ENCODE assay signal across 32 mouse cellular contexts in genomic region chr10:20818548-20818947, GRCm38 (mm10).
DNase-seq lines count a peak whose midpoint lies in the region; ATAC-seq and TF ChIP-seq lines count a peak whose summit lies in the region.
"Had no signal": no experiment of that assay in that cellular context is flagged by ENCODE, and none has a peak within 500 bp of the region (broad histone marks: within the 10 kb centered on the region; RNA-seq: fewer than 3 reads in every experiment).

No protein-coding gene starts in this region.

- H3K36me3 ChIP-seq in heart, postnatal 0 days (replicated peaks; ENCODE audit: control insufficient read depth, insufficient read depth, low read length) = no peaks in the 10 kb centered on the region
- no peaks in the 10 kb centered on the region for H3K36me3 ChIP-seq in heart, embryonic 10.5 days
- H3K36me3 ChIP-seq in CH12.LX (replicated peaks in 1 of 2; ENCODE audit: control insufficient read depth in 1 of 2, insufficient read depth in 1 of 2, low read length in 1 of 2) (no peaks in the 10 kb centered on the region), myocyte (ENCODE audit: control insufficient read depth, insufficient read depth) (no peaks in the 10 kb centered on the region)
- H3K36me3 ChIP-seq: embryonic facial prominence, embryonic 12.5 days; embryonic facial prominence, embryonic 15.5 days; forebrain, embryonic 12.5 days; forebrain, embryonic 15.5 days; heart, embryonic 12.5 days; heart, embryonic 15.5 days had no signal

- no peaks in the 10 kb centered on the region for H3K9me3 ChIP-seq in heart, postnatal 0 days (replicated peaks; ENCODE audit: control insufficient read depth, low read length)
- no peaks in the 10 kb centered on the region for H3K9me3 ChIP-seq in heart, embryonic 10.5 days
- H3K9me3 ChIP-seq in CH12.LX (replicated peaks; ENCODE audit: low read length) = peaks cover 3% of the 10 kb centered on the region
- H3K9me3 ChIP-seq: embryonic facial prominence, embryonic 12.5 days; embryonic facial prominence, embryonic 15.5 days; forebrain, embryonic 12.5 days; forebrain, embryonic 15.5 days; heart, embryonic 12.5 days; heart, embryonic 15.5 days had no signal

- no peak for TF ChIP-seq EP300 in heart, postnatal 0 days (IDR thresholded peaks at IDR 0.05; ENCODE audit: low read depth)
- TF ChIP-seq EP300 in CH12.LX (IDR thresholded peaks at IDR 0.05; ENCODE audit: low read length) = no peak; the same call in 1 of the 2 replicates

- H3K4me2 ChIP-seq in heart, postnatal 0 days (ENCODE audit: low read depth, low read length) = no peak overlapping the region
- H3K4me2 ChIP-seq in CH12.LX (ENCODE audit: insufficient read depth, low read depth, poor library complexity, severe bottlenecking) = no peak overlapping the region; the same call in 1 of the 2 replicates
- H3K4me2 ChIP-seq in myocyte (ENCODE audit: low read depth) = peak overlapping the region; percentile 30
- H3K4me2 ChIP-seq: embryonic facial prominence, embryonic 12.5 days; embryonic facial prominence, embryonic 15.5 days; forebrain, embryonic 12.5 days; forebrain, embryonic 15.5 days; heart, embryonic 12.5 days; heart, embryonic 15.5 days; hindbrain, embryonic 14.5 days had no signal

- no peak for TF ChIP-seq RAD21 in CH12.LX (IDR thresholded peaks at IDR 0.05; ENCODE audit: low read depth, low read length)

- H3K27ac ChIP-seq in heart, postnatal 0 days (ENCODE audit: low read depth) = no peak overlapping the region
- H3K27ac ChIP-seq in heart, embryonic 10.5 days = no peak overlapping the region
- no peak overlapping the region for H3K27ac ChIP-seq in CH12.LX (ENCODE audit: insufficient read depth, low read depth)
- peak overlapping the region; percentile 58; the same call in 1 of the 2 replicates for H3K27ac ChIP-seq in embryonic fibroblast, embryonic 13.5 days (ENCODE audit: insufficient read depth, low read length)
- H3K27ac ChIP-seq: embryonic facial prominence, embryonic 12.5 days; embryonic facial prominence, embryonic 15.5 days; forebrain, embryonic 12.5 days; forebrain, embryonic 15.5 days; gastrocnemius, adult 2 months; heart, adult 2 months; heart, embryonic 15.5 days; hindbrain, embryonic 14.5 days; hindbrain, postnatal 0 days had no signal

- H3K79me2 ChIP-seq in CH12.LX (replicated peaks; ENCODE audit: control insufficient read depth, extremely low read depth, insufficient read depth, poor library complexity, severe bottlenecking) (no peaks in the 10 kb centered on the region), myocyte (ENCODE audit: control insufficient read depth, insufficient read depth) (no peaks in the 10 kb centered on the region)

- ATAC-seq in heart, postnatal 0 days (ENCODE audit: insufficient read depth, low read depth) = no peak
- no peak for ATAC-seq in activated CD4-positive, CD25-positive, alpha-beta regulatory T cell, adult 4 months
- ATAC-seq: CD4-positive, CD25-positive, alpha-beta regulatory T cell, adult 4 months; forebrain, embryonic 15.5 days; hindbrain, postnatal 0 days; inflammation-experienced regulatory T-cells, adult 6 months; intestine, embryonic 16.5 days; Patski had no signal

- H3K4me1 ChIP-seq in heart, postnatal 0 days (ENCODE audit: control insufficient read depth, insufficient read depth) = no peaks in the 10 kb centered on the region
- no peaks in the 10 kb centered on the region for H3K4me1 ChIP-seq in heart, embryonic 10.5 days
- H3K4me1 ChIP-seq in CH12.LX (ENCODE audit: control insufficient read depth in 1 of 2, insufficient read depth in 2 of 2) = peaks cover 0 to 7% of the 10 kb centered on the region in 2 experiments; a peak in 2 of 4 replicates
- peaks cover 3% of the 10 kb centered on the region for H3K4me1 ChIP-seq in embryonic fibroblast, embryonic 13.5 days (ENCODE audit: control insufficient read depth, insufficient read depth, low read length)
- H3K4me1 ChIP-seq: embryonic facial prominence, embryonic 12.5 days; embryonic facial prominence, embryonic 15.5 days; forebrain, embryonic 12.5 days; forebrain, embryonic 15.5 days; heart, embryonic 12.5 days; heart, embryonic 15.5 days had no signal

- no peak overlapping the region for H3ac ChIP-seq in myocyte (ENCODE audit: control insufficient read depth, insufficient read length)

- H3K9ac ChIP-seq in heart, postnatal 0 days (replicated peaks; ENCODE audit: low read depth, low read length) = no peak overlapping the region
- no peak overlapping the region for H3K9ac ChIP-seq in CH12.LX (ENCODE audit: insufficient read depth, low read depth)
- H3K9ac ChIP-seq: embryonic facial prominence, embryonic 12.5 days; embryonic facial prominence, embryonic 15.5 days; forebrain, embryonic 12.5 days; forebrain, embryonic 15.5 days; heart, embryonic 12.5 days; heart, embryonic 15.5 days; hindbrain, embryonic 14.5 days had no signal

- dilution Hi-C loops in CH12.LX (cut with MboI; ENCODE audit: extremely low pct_ligation_motif_present, extremely low pct_unique_long_range_greater_than_20kb, low sequenced_read_pairs) = no loop called here

- peak; percentile 22 for DNase-seq in heart, postnatal 0 days (ENCODE audit: low spot score)
- no peak for DNase-seq in heart, embryonic 10.5 days (ENCODE audit: low spot score)
- DNase-seq in CH12.LX (ENCODE audit: extremely low read depth) = peak; percentile 12
- DNase-seq in left cerebral cortex, adult 9 months (ENCODE audit: low spot score in 2 of 2) = no peak
- no peak for DNase-seq in cerebellum, postnatal 10 days
- DNase-seq: adrenal gland, adult 2 months; adrenal gland, postnatal 14 days; cerebellum, adult 11-12 months; cerebellum, adult 8-10 months; cerebellum, postnatal 14 days; gastrocnemius, adult 2 months; gastrocnemius, postnatal 25 days; heart, adult 2 months; heart, postnatal 14 days; heart, postnatal 4 days; kidney, adult 18-20 months had no signal

- no peaks in the 10 kb centered on the region for H3K27me3 ChIP-seq in heart, postnatal 0 days (ENCODE audit: control insufficient read depth, insufficient read depth, low read length)
- H3K27me3 ChIP-seq in heart, embryonic 10.5 days (ENCODE audit: insufficient read depth, poor library complexity, severe bottlenecking) = no peaks in the 10 kb centered on the region
- H3K27me3 ChIP-seq in CH12.LX (replicated peaks) (no peaks in the 10 kb centered on the region), myocyte (ENCODE audit: control insufficient read depth, insufficient read depth, insufficient read length) (no peaks in the 10 kb centered on the region)
- H3K27me3 ChIP-seq: embryonic facial prominence, embryonic 12.5 days; embryonic facial prominence, embryonic 15.5 days; forebrain, embryonic 12.5 days; forebrain, embryonic 15.5 days; heart, embryonic 12.5 days; heart, embryonic 15.5 days; Patski had no signal

- TF ChIP-seq POLR2A in CH12.LX (IDR thresholded peaks at IDR 0.05; ENCODE audit: low read depth, low read length) = no peak
- no peak for TF ChIP-seq POLR2A in embryonic fibroblast, embryonic 13.5 days (IDR thresholded peaks at IDR 0.05; ENCODE audit: low read depth, low read length)
- TF ChIP-seq POLR2A in myocyte (IDR thresholded peaks at IDR 0.05; ENCODE audit: insufficient read length, low read depth) = no peak

- no peak for TF ChIP-seq CTCF in heart, postnatal 0 days (IDR thresholded peaks at IDR 0.05; ENCODE audit: low read depth)
- TF ChIP-seq CTCF in CH12.LX (conservative IDR thresholded peaks at IDR 0.05 in 1 of 2, IDR thresholded peaks at IDR 0.05 in 1 of 2; ENCODE audit: low read depth in 2 of 2, low read length in 2 of 2) = no peak
- no peak for TF ChIP-seq CTCF in embryonic fibroblast, embryonic 13.5 days (IDR thresholded peaks at IDR 0.05; ENCODE audit: borderline replicate concordance, insufficient read depth, low read length)

- no peak overlapping the region for H3K4me3 ChIP-seq in heart, postnatal 0 days (ENCODE audit: low read depth, low read length)
- no peak overlapping the region for H3K4me3 ChIP-seq in heart, embryonic 10.5 days
- H3K4me3 ChIP-seq in CH12.LX (replicated peaks in 1 of 3; ENCODE audit: low read depth in 2 of 3, low read length in 2 of 3, poor library complexity in 1 of 3) (no peak overlapping the region), myocyte (no peak overlapping the region)
- no peak overlapping the region for H3K4me3 ChIP-seq in embryonic fibroblast, embryonic 13.5 days (ENCODE audit: insufficient read depth, low read length)
- H3K4me3 ChIP-seq: embryonic facial prominence, embryonic 12.5 days; embryonic facial prominence, embryonic 15.5 days; erythroblast, embryonic 14.5 days; forebrain, embryonic 12.5 days; forebrain, embryonic 15.5 days; gastrocnemius, adult 2 months; heart, adult 2 months; heart, embryonic 12.5 days; heart, embryonic 15.5 days had no signal

- WGBS in heart, postnatal 0 days = 28% methylated on average over 4 of the region's 4 CpGs
- 70% methylated on average over 4 of the region's 4 CpGs for WGBS in heart, embryonic 10.5 days

- in situ Hi-C loops in CH12.LX (cut with MboI; ENCODE audit: low pct_ligation_motif_present, low pct_unique_long_range_greater_than_20kb, low sequenced_read_pairs) = no loop called here

TF ChIP-seq in CH12.LX, 34 proteins besides CTCF, POLR2A, EP300 and RAD21 (continues in another document):
- TF ChIP-seq BHLHE40 (IDR thresholded peaks at IDR 0.05; ENCODE audit: low read depth, low read length) (peak; percentile 29; the same call in 1 of the 2 replicates), SMC3 (IDR thresholded peaks at IDR 0.05; ENCODE audit: low read depth, low read length) (no peak), JUND (conservative IDR thresholded peaks at IDR 0.05; ENCODE audit: low read depth, low read length) (0 out of 2 replicates have a peak, but pooled peaks have one; percentile 25), ETS1 (conservative IDR thresholded peaks at IDR 0.05; ENCODE audit: low read depth, low read length) (peak; percentile 53; the same call in 1 of the 2 replicates), MAFK (IDR thresholded peaks at IDR 0.05; ENCODE audit: insufficient replicate concordance, low read length) (0 out of 2 replicates have a peak, but pooled peaks have one; percentile 46), MEF2A (IDR thresholded peaks at IDR 0.05; ENCODE audit: borderline replicate concordance, low read depth, low read length) (peak; percentile 81), POLR2AphosphoS2 (IDR thresholded peaks at IDR 0.05; ENCODE audit: low read depth, low read length) (no peak)

TF ChIP-seq in myocyte, 11 proteins besides CTCF, POLR2A, EP300 and RAD21:
- no peak for TF ChIP-seq SRF (IDR thresholded peaks at IDR 0.05; ENCODE audit: control insufficient read depth, insufficient read length, low read depth)
- no peak for TF ChIP-seq TCF3 (IDR thresholded peaks at IDR 0.05; ENCODE audit: insufficient read length, low read depth)
- TF ChIP-seq MYOD1 (IDR thresholded peaks at IDR 0.05; ENCODE audit: control insufficient read depth in 1 of 3, insufficient read length in 2 of 3, low read depth in 2 of 3) = no peak
- TF ChIP-seq MYOG (IDR thresholded peaks at IDR 0.05; ENCODE audit: control insufficient read depth in 1 of 3, insufficient read depth in 1 of 3, insufficient read length in 2 of 3, low read depth in 2 of 3) = no peak
- no peak for TF ChIP-seq CEBPB (IDR thresholded peaks at IDR 0.05; ENCODE audit: insufficient read depth, poor library complexity, severe bottlenecking)
- TF ChIP-seq USF1 (IDR thresholded peaks at IDR 0.05; ENCODE audit: low read depth) = no peak

Comparison
In these comparisons a context has a peak if more than half of its experiments do, and no peak if none do; other contexts are left out.
1. DNase-seq: peak in heart, postnatal 0 days (single experiment) and CH12.LX (single experiment); none in heart, embryonic 10.5 days (single experiment), left cerebral cortex, adult 9 months (0 of 2) and cerebellum, postnatal 10 days (0 of 2).